Mouse (Mus musculus) olfactory bulb, adult 2 months (tissue): ENCODE measurements around the gene Plaur.

ENCODE experiments used
- CTCF ChIP-seq: fragments of 200-500 bp; IDR thresholded peaks from 2 replicates; pipeline ENCODE4 v1.5.1; 2012; ENCODE audit warnings: low read depth, mild to moderate bottlenecking, low read length, moderate library complexity; ENCODE audit not compliant: insufficient read depth
- POLR2A ChIP-seq: fragments of 200-500 bp; IDR thresholded peaks from 2 replicates; pipeline ENCODE4 v1.6.1; 2012; ENCODE audit warnings: mild to moderate bottlenecking, low read depth, low read length, moderate library complexity; ENCODE audit not compliant: insufficient read depth

DNA sequence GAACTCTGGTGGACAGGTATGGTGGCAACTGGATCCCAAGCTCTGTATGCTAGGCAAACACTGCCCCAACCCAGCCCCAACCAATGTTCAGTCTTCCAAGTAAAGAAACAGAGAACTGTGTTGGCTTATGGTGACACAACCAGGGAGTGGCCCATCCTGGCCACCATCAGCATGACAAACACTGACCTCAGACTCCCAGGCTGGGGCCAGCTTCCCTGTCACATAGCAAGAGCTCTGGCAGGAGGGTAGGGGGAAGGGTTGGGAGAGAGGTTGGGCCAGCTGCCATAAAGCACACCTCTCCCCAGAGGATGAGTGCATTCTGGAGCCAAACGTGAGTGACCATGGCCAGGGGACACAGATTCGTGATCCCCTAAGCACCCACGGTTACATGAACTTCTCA lies 2.4 kb upstream of the Plaur start:
- TF ChIP-seq CTCF (no peak), POLR2A (no peak)
